Mouse (Mus musculus) retina, postnatal 1 day (tissue): ENCODE data around the gene Ankrd23.
"Not testable (repeated sequence)": the region's sequence is repeated elsewhere in the genome, so short reads cannot be mapped to it uniquely, and the experiment has no call there.

ENCODE experiments used
- DNase-seq: peaks from one replicate; pipeline ENCODE4 v3.0.0-alpha.2; 2012

The Ankrd23 gene

GRCm38 (mm10) chr1:36536783-36537182 is at the start of gene Ankrd23:
TSS of gene Ankrd23 (minus strand) at chr1:36536883.
- not testable (repeated sequence) for DNase-seq

GRCm38 (mm10) chr1:36586288-36586687 is 49.6 kb upstream of the Ankrd23 start:
- no peak for DNase-seq

GRCm38 (mm10) chr1:36583408-36584116 is 46.9 kb upstream of the Ankrd23 start:
- DNase-seq: no peak

- DNase-seq: no peak
These were observed 45.5 kb upstream of the Ankrd23 start for GRCm38 (mm10) chr1:36582211-36582610.

- DNase-seq: no peak
These were observed 44.6 kb upstream of the Ankrd23 start for GRCm38 (mm10) chr1:36581260-36581659.

- peak; percentile 75 for DNase-seq
These were observed 43.9 kb upstream of the Ankrd23 start for GRCm38 (mm10) chr1:36580384-36581207.

GRCm38 (mm10) chr1:36579974-36580383 is 43.3 kb upstream of the Ankrd23 start:
- peak; percentile 45 for DNase-seq

GRCm38 (mm10) chr1:36576991-36577675 is 40.5 kb upstream of the Ankrd23 start:
- DNase-seq: no peak

- no peak for DNase-seq
These were observed 38.7 kb upstream of the Ankrd23 start for GRCm38 (mm10) chr1:36575347-36575746.

GRCm38 (mm10) chr1:36574196-36574955 is 37.7 kb upstream of the Ankrd23 start:
- DNase-seq: no peak

- no peak for DNase-seq
These were observed 36.8 kb upstream of the Ankrd23 start for GRCm38 (mm10) chr1:36573524-36573923.

- DNase-seq: no peak
These were observed 36.0 kb upstream of the Ankrd23 start for GRCm38 (mm10) chr1:36572709-36573108.

GRCm38 (mm10) chr1:36572140-36572700 is 35.5 kb upstream of the Ankrd23 start:
- DNase-seq: no peak

- no peak for DNase-seq
These were observed 34.9 kb upstream of the Ankrd23 start for GRCm38 (mm10) chr1:36571627-36572026.

- DNase-seq: no peak
These were observed 33.6 kb upstream of the Ankrd23 start for GRCm38 (mm10) chr1:36570320-36570719.

- DNase-seq: no peak
These were observed 33.1 kb upstream of the Ankrd23 start for GRCm38 (mm10) chr1:36569694-36570276.

GRCm38 (mm10) chr1:36568776-36569175 is 32.1 kb upstream of the Ankrd23 start:
- no peak for DNase-seq

- no peak for DNase-seq
These were observed 31.3 kb upstream of the Ankrd23 start for GRCm38 (mm10) chr1:36567818-36568603.

- no peak for DNase-seq
These were observed 29.7 kb upstream of the Ankrd23 start for GRCm38 (mm10) chr1:36566425-36566824.

GRCm38 (mm10) chr1:36564101-36564500 is 27.4 kb upstream of the Ankrd23 start:
- DNase-seq: no peak

GRCm38 (mm10) chr1:36563632-36564031 is 26.9 kb upstream of the Ankrd23 start:
- no peak for DNase-seq
